Mouse (Mus musculus) heart, adult 11 months (tissue): Measurements from ENCODE around the gene Ano5.

Experiments used
- DNase-seq: peaks from one replicate; pipeline ENCODE4 v3.0.0; 2022

Ano5 gene

GRCm38 (mm10) chr7:51510671-51511651 is at the start of gene Ano5:
Gene Ano5 (plus strand): TSS chr7:51511029.
- DNase-seq = peak; percentile 83

- DNase-seq = no peak
These were observed 11.4 kb upstream of the Ano5 start for GRCm38 (mm10) chr7:51499396-51499795.

- DNase-seq = peak; percentile 31
These were observed 6.9 kb upstream of the Ano5 start for GRCm38 (mm10) chr7:51503940-51504339.

GRCm38 (mm10) chr7:51510147-51510546 is 682 bp upstream of the Ano5 start:
- peak; percentile 61 for DNase-seq

GRCm38 (mm10) chr7:51539344-51539743 is 28.5 kb downstream of the Ano5 start:
- DNase-seq = no peak

GRCm38 (mm10) chr7:51540736-51541135 is 29.9 kb downstream of the Ano5 start:
- no peak for DNase-seq

- DNase-seq = no peak
These were observed 89.2 kb downstream of the Ano5 start for GRCm38 (mm10) chr7:51600021-51600420.

- DNase-seq = no peak
These were observed 92.9 kb downstream of the Ano5 start for GRCm38 (mm10) chr7:51603741-51604140.

- DNase-seq = no peak
These were observed 103.6 kb downstream of the Ano5 start for GRCm38 (mm10) chr7:51614404-51614803.

- DNase-seq = no peak
These were observed 107.1 kb downstream of the Ano5 start for GRCm38 (mm10) chr7:51617941-51618340.

GRCm38 (mm10) chr7:51618412-51618811 is 107.6 kb downstream of the Ano5 start:
- no peak for DNase-seq

- peak; percentile 63 for DNase-seq
These were observed 109.1 kb downstream of the Ano5 start for GRCm38 (mm10) chr7:51619977-51620376.

- peak; percentile 80 for DNase-seq
These were observed 110.9 kb downstream of the Ano5 start, which contains the start of gene Slc17a6 for GRCm38 (mm10) chr7:51621694-51622145. Gene Slc17a6 (plus strand): TSS chr7:51622006.

GRCm38 (mm10) chr7:51622196-51622595 is 111.4 kb downstream of the Ano5 start:
- DNase-seq = peak; percentile 53

GRCm38 (mm10) chr7:51622666-51623065 is 111.8 kb downstream of the Ano5 start:
- no peak for DNase-seq

- DNase-seq = no peak
These were observed 113.6 kb downstream of the Ano5 start for GRCm38 (mm10) chr7:51624336-51624897.

GRCm38 (mm10) chr7:51625161-51625560 is 114.3 kb downstream of the Ano5 start:
- DNase-seq = peak; percentile 55

- DNase-seq = no peak
These were observed 114.9 kb downstream of the Ano5 start for GRCm38 (mm10) chr7:51625591-51626255.

- DNase-seq = no peak
These were observed 115.7 kb downstream of the Ano5 start for GRCm38 (mm10) chr7:51626451-51627000.

- DNase-seq = no peak
These were observed 116.3 kb downstream of the Ano5 start for GRCm38 (mm10) chr7:51627001-51627631.

GRCm38 (mm10) chr7:51627666-51628065 is 116.8 kb downstream of the Ano5 start:
- no peak for DNase-seq

- no peak for DNase-seq
These were observed 117.5 kb downstream of the Ano5 start for GRCm38 (mm10) chr7:51628349-51628748.

GRCm38 (mm10) chr7:51629206-51629605 is 118.4 kb downstream of the Ano5 start:
- DNase-seq = no peak
